Mouse (Mus musculus): ENCODE measurements around the gene Dpf3. TPM values are rescaled to one million over a fixed set of nuclear protein-coding genes. Genes with fewer than 3 reads are reported as not detected.
A peak's percentile ranks its signal among the peaks of the same experiment; 100 is the strongest.

The Dpf3 gene
- polyA plus RNA-seq, 1 experiment, result 10.8 TPM

DNA sequence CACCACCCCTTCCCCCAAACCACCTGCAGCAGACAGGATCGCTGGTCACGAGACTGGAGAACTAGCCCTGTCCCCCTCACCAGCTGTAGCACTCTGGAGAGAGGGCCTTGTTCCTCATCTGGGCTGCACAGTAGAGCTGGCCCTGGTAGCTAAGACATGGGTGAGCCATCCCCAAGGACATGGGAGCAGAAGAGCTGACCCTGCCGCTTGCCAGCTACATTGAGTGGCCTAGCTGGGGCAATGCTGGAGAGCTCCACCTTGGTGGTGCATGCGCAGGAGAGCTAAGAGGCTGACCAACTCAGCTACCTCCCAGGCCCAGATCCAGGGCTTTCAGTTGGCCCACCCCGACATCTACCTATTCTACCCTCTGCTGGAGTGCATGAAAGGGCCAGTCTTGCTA is 67.2 kb downstream of the Dpf3 start:
- TF ChIP-seq GATA1 (IDR thresholded peaks at IDR 0.05; ENCODE audit: low read length), result no peak

DNA sequence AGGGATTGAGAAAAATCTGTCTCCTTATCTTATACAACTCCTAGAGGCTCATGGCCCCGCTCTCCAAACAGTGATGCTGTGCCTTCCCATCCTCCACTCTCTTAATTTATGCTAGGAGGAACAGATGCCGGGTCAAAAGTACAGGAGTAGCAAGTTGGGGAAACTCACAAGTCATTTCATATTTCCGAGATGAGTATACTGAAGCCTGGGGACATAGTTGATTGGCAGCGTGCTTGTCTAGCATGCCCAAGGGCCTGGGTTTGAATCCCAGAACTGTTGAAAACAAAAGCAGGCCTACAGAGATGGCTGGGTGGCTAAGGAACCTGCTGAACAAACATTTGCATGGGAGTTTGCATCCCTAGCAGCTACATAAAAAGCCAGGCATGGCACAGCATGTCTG is 72.3 kb downstream of the Dpf3 start:
- TF ChIP-seq GATA1 (IDR thresholded peaks at IDR 0.05; ENCODE audit: low read length), result no peak

DNA sequence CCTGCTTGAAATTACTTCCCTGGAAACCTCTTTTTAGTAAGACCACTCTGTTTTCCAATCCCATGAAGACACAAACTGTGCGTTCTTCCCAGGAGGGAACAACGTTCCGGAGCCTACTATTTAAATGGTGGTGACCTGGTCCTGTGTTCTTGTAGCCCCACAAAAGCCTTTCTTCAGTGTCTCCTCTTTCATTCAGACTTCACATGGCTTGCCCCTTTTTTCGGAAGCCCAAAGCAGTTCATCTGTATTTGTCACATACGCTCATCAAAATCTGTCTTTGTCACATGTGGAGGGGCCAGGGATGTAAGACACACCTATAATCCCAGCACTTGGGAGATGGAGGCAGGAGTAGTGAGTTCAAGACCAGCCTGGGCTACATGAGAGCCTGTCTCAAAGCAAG is 73.8 kb downstream of the Dpf3 start:
- no peak for TF ChIP-seq GATA1 (IDR thresholded peaks at IDR 0.05; ENCODE audit: low read length)

DNA sequence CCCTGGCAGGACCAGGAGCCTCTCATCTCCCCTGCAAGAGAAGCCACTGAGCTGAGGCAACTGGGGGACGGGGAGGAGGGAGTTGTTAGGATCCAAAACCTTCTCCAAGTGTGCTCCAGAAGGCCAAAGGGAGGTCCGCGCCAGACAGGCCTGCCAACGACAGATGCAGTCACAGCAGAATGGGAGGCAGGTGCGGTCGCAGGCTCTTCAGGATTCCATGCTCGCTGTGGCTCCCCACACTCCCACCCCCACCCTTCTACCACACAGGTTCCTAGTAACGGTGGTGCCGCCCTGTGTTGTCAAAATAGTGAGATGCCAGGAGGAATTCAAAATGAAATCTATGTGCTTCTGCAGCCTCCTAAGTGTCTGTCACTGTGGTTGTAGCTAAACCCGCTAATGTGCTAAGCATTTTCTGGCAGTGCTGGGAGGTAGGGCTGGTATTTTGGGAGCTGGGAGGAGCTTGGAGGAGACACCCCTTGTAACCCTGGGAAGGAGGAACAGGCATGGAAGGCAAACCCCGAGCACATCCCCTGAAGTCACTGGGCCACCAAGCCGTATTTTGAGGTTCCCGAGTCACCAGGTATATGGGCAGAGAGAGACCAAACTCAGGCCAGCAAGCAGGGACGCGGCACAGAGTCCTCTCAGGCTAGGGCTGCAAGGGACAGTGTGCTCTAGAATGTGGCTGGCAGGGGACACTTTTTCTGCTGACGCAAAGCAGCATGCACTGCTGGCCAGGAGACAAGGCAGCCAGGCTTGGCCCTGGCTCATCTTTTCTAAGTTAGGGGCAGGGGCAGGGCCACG is 75.6 kb downstream of the Dpf3 start:
- no peak for TF ChIP-seq GATA1 (IDR thresholded peaks at IDR 0.05; ENCODE audit: low read length)

DNA sequence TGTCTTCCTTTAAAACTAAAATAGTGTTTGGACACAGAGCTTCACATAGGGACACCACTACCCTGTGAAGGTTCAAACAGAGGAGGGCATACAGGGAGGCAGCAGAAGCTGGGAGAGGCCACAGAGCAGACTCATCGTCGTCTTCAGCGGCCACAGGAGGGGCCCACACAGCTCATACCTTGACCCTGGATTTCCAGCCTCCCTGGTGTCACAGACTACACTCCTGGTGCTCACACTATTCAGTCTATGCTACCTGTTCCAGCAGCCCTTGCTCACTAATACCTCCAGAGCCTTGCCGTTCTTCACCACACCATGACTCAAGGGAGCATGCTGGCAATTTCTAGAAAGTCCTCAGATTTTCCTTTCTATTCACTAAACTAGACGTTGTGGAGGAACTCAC is 76.5 kb downstream of the Dpf3 start:
- TF ChIP-seq GATA1 (IDR thresholded peaks at IDR 0.05; ENCODE audit: low read length), result no peak

DNA sequence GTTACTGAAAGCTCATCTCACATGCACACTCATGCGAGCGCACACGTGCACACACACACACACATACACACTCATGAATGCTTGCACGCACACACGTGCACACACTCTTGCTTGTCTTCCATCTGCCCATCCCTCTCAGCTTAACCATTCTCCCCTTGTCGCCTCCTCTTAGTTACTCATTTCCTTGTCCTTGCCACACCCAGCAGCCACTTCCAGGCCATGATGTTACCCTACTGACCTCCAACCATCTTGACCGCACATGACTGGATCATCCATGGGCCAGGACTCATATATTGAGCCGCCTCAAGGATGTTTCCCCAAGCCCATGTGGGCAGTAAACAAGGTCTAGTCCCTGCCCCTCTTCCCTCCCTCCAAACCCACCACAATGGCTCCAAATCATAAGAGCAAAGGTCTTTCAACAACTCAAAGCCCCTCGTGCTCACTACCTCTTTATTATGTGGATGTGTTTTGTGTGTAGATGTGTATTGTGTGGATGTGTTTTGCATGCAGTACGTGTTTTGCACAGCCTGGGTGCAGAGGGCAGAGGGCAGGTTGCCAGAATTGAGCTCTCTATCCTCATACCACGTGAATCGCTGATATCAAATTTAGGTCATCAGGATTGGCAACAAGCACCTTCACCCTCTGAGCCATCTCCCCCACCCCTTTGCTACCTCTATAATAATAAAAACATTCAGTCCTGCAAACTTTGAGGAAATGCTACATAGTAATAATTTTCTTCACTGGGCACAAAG is 82.0 kb downstream of the Dpf3 start:
- TF ChIP-seq GATA1 (IDR thresholded peaks at IDR 0.05; ENCODE audit: low read length), result no peak

DNA sequence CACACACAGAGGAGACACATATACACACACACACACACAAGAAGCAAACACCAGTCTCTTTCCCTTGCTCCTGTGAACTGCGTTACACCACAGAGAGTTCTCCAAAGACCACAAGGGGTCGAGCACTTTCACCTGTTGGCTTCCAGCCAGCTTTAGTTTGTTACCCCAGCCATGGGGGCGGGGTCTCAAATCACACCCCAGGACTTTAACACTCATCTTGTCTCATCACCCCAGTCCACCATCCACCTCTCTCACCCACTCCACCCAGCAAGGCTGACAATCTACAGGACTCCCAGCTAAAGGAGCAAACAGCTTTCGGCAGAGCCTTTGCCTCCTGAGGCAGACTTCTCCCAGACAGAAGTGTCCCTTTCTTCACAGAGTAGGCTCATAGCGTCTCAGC is 85.2 kb downstream of the Dpf3 start:
- no peak for TF ChIP-seq GATA1 (IDR thresholded peaks at IDR 0.05; ENCODE audit: low read length)

DNA sequence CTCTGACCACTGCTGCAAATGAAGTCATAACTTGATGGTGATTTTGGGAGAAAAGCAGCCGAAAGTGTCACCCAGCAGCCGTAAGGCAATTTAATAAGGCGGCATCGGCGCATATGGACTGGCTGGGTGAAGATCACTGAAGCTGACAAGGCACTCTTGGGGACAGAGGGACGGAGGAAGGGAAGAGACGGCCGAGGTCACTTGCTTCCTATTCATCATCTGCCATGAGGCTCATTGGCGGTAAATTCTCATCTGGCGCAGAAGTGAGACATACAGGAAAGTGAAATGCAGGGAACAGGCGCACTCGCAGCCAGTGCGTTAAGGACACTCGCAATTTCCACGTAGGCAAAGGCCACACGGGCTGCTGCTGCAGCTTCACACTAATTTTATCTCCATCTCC is 95.5 kb downstream of the Dpf3 start:
- no peak for TF ChIP-seq GATA1 (IDR thresholded peaks at IDR 0.05; ENCODE audit: low read length)

DNA sequence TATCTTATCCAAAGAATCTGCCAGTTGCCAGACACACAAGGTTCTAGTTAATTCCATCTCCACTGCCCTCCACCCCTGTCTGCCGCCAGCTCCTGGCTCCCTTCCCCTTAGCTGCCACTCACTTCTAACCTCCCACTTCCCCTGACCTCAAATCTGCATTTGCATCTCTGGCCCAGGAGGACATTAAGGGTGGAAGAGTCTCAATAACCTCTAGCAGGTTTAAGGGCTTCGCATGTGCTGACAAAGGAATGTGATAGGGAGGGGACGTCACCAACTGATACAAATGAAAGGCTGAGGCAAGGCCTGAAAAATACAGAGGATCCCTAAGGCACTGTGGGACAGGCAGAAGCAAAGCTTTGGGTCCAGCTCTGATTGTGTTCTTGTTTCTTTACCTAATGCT is 100.0 kb downstream of the Dpf3 start:
- TF ChIP-seq GATA1 (IDR thresholded peaks at IDR 0.05; ENCODE audit: low read length), result no peak

DNA sequence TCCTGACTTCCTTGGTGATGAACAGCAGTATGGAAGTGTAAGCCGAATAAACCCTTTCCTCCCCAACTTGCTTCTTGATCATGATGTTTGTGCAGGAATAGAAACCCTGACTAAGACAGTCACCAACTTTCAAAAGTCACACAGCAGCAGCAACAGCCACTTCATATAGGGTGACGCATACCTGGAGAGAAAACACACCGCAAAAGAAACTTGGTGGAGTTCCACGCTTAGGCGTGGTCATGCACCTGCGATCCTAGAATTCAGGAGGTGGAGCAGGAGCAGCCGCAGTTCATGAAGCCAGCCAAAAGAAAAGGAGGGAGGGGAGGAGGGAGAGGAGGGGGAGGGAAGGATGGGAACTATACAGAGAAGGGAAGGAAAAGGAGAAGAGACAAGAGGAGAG is 106.4 kb downstream of the Dpf3 start:
- TF ChIP-seq GATA1 (IDR thresholded peaks at IDR 0.05; ENCODE audit: low read length), result no peak

DNA sequence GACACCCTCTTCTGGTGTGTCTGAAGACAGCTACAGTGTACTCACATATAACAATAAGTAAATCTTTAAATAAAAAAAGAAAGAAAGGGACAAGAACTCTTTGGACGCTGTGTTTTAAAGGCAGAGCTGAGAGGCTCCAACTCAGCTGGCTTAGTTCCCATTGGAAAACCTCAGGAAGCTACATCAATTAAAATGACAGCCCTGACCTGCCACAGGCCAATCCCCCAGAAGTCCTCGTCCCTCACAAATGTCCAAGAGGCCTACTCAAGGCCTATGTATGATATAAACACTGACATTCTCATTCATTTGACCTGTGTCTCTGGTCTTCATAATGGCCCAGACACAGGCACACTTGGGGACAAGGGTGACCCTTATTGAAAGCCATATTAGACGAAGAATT is 107.5 kb downstream of the Dpf3 start:
- no peak for TF ChIP-seq GATA1 (IDR thresholded peaks at IDR 0.05; ENCODE audit: low read length)

DNA sequence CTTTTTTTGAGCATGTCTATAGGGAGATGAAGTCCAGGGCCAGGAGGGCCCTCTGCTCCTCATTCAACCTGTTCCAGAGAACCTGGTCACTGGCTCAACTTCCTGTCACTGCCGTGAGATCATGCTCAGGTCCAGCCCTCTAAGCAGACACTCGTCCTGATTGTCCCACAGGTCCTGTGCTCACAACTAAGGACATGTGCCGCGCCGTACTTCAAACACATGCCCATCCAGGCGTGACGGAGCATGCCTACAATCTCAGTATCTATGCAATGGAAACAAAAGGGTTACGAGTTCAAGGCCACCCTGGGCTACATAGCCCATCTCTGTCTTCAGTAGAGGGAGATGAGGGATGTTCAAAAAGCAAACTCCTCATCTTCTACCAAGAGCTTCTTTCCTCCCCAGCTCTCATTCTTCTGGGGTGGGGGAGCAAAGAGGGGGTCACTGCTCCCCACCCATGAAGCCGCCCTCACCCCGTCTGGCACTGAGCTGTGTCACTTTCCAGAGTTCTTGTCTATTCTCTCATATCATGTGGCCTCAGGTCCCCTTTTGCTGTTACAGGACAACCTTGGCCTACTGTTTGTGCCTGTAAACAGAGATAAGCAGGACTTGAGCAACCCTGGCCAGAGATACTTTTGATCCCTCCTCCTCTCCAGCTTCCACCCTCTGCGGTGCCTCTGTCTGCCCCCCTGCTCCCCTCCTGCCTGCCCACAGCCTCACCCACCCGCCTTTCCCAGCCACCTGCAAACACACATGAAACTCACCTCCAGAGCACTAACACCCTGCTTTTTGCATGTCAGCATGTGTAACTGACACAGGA is 112.3 kb downstream of the Dpf3 start:
- peak; percentile 75 for TF ChIP-seq GATA1 (IDR thresholded peaks at IDR 0.05; ENCODE audit: low read length)

DNA sequence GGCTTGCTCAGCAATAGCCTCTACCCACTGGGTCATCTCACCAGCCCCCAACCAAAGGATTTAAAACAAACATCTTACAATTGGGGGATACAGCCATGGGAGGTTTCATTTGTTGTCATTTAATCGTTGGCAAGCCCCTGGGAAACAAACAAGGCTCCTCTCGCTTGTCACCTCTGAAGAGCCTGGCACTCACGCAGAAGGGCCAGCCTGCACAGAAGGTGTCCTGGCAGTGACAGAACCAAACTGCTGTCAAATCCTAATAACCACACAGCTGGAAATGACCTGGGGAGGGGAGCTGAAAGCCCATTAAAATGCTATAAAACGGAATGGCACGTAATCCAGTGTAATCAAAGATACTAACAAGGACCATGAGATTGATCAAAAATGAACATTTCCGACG is 114.4 kb downstream of the Dpf3 start:
- no peak for TF ChIP-seq GATA1 (IDR thresholded peaks at IDR 0.05; ENCODE audit: low read length)

DNA sequence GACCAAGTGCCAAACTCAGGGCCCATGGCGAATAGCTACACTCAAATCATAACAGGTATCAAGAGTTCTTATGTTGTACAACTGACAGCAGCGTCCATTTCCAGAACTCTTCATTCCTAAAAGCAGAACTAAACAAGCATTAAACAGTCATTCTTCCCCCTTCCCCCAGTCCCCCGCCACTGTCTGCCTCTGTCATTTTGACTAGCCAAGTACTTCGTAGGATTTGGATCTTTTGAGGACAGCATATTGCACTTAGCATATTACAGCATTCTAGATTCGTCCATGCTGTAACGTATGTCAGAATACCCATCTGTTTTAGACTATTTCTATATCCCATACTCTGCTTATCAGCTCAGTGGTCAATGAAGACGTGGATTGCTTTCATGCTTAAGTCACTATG is 115.2 kb downstream of the Dpf3 start:
- TF ChIP-seq GATA1 (IDR thresholded peaks at IDR 0.05; ENCODE audit: low read length), result no peak

DNA sequence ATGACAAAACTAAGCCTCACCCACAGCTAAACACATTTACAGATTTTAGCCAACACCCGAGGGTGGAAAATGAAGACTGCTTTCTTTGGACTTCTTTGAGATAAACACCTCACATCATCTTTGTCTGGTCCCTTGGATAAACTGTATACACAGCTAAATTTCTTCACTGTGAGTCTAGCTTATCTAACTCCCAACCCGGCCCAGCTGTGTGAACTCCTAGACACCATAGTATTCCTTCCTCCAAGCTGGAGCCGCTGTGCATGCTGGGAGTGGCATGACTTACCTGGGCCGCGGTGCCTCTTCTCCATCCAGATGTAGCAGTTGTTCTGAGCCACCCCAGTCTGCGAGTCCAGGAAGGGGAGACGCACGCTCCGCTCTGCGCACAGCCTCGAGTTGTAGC is 117.3 kb downstream of the Dpf3 start:
- peak; percentile 13 for TF ChIP-seq GATA1 (IDR thresholded peaks at IDR 0.05; ENCODE audit: low read length)

DNA sequence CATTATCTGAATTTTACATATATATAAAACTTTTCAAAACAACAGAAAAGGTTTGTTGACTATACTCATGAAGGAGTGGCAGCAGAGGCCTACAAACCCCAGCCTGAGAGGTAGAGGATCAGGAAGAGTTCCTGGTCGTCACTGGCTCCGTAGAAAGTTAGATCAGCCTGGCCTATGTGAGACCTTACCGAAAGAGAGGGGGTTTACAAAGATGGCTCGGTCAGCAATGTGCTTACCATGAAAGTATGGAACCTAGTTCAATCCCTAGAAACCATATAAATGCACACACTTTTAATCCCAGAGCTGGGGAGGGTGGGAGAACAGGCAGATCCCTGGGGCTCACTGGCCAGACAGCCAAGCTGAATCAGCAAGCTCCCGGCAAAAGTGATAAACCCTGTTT is 118.1 kb downstream of the Dpf3 start:
- no peak for TF ChIP-seq GATA1 (IDR thresholded peaks at IDR 0.05; ENCODE audit: low read length)
